Mouse (Mus musculus): Measurements from ENCODE around the gene Afg1l. TPM values are rescaled to one million over a fixed set of nuclear protein-coding genes. Genes with fewer than 3 reads are reported as not detected.

Afg1l gene
- total and polyA plus RNA-seq, 3 experiments: 3.7 to 9.2 (median 8.4) TPM

- peak; percentile 94 for ATAC-seq (ENCODE audit: extremely low read depth, insufficient number of reproducible peaks, low FRiP score, poor library complexity, severe bottlenecking)
- Histone ChIP-seq H3K36me3 (replicated peaks) (peaks cover 16% of the 10 kb centered on the region), H3K9me3 (replicated peaks) (no peaks in the 10 kb centered on the region), H3K27me3 (ENCODE audit: insufficient read depth, low read length) (no peaks in the 10 kb centered on the region), H3K4me1 (ENCODE audit: insufficient read depth, low read depth, low read length) (peaks cover 49% of the 10 kb centered on the region), H3K4me3 (ENCODE audit: low read depth, low read length) (peak within 1 kb of the TSS; percentile 92)
- TF ChIP-seq GATA1 (IDR thresholded peaks at IDR 0.05; ENCODE audit: borderline replicate concordance, low read length) (no peak), TAL1 (conservative IDR thresholded peaks at IDR 0.05; ENCODE audit: low read depth, low read length) (no peak), GATA2 (IDR thresholded peaks at IDR 0.05; ENCODE audit: borderline replicate concordance, low read depth, low read length) (no peak), POLR2AphosphoS5 (IDR thresholded peaks at IDR 0.05; ENCODE audit: insufficient replicate concordance, low read depth, low read length) (no peak), CTCF (IDR thresholded peaks at IDR 0.05; ENCODE audit: low read depth, low read length) (no peak)
- DNase-seq (ENCODE audit: low spot score): peak; percentile 89
Observed at GRCm38 (mm10) chr10:42501775-42502348, 23.5 kb upstream of the Afg1l start, which contains the start of gene Snx3. TSS of gene Snx3 (plus strand) at chr10:42502030.

DNA sequence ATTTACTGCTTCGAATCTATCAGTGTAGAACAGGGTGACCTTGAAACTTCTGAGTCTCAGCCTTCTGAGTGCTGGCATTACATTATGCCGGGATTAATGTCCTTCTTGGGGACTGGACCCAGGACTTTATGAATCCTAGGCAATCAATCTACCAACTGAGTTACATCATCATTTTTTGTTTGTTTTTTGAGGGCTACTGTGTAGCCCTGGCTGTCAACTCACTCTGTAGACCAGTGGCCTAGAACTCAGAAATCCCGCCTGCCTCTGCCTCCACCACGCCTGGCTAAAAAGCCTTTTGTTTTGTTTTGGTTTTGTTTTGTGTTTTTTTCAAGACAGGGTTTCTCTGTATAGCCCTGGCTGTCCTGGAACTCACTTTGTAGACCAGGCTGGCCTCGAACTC is 22.8 kb upstream of the Afg1l start:
- DNase-seq (ENCODE audit: low spot score) (no peak), ATAC-seq (ENCODE audit: extremely low read depth, insufficient number of reproducible peaks, low FRiP score, poor library complexity, severe bottlenecking) (no peak)
- Histone ChIP-seq H3K27me3 (ENCODE audit: insufficient read depth, low read length) (no peaks in the 10 kb centered on the region), H3K9me3 (replicated peaks) (no peaks in the 10 kb centered on the region), H3K36me3 (replicated peaks) (peaks cover 11% of the 10 kb centered on the region), H3K4me3 (ENCODE audit: low read depth, low read length) (peak overlapping the region; percentile 92; the same call in 1 of the 2 replicates), H3K4me1 (ENCODE audit: insufficient read depth, low read depth, low read length) (peaks cover 45% of the 10 kb centered on the region)
- TF ChIP-seq GATA2 (IDR thresholded peaks at IDR 0.05; ENCODE audit: borderline replicate concordance, low read depth, low read length) (no peak), POLR2AphosphoS5 (IDR thresholded peaks at IDR 0.05; ENCODE audit: insufficient replicate concordance, low read depth, low read length) (no peak), GATA1 (IDR thresholded peaks at IDR 0.05; ENCODE audit: borderline replicate concordance, low read length) (no peak), TAL1 (conservative IDR thresholded peaks at IDR 0.05; ENCODE audit: low read depth, low read length) (no peak), CTCF (IDR thresholded peaks at IDR 0.05; ENCODE audit: low read depth, low read length) (no peak)

GRCm38 (mm10) chr10:42500611-42501010 is 22.2 kb upstream of the Afg1l start:
- no peak for DNase-seq (ENCODE audit: low spot score)
- no peak for ATAC-seq (ENCODE audit: extremely low read depth, insufficient number of reproducible peaks, low FRiP score, poor library complexity, severe bottlenecking)
- TF ChIP-seq GATA2 (IDR thresholded peaks at IDR 0.05; ENCODE audit: borderline replicate concordance, low read depth, low read length): no peak
- no peak for TF ChIP-seq TAL1 (conservative IDR thresholded peaks at IDR 0.05; ENCODE audit: low read depth, low read length)
- no peak for TF ChIP-seq CTCF (IDR thresholded peaks at IDR 0.05; ENCODE audit: low read depth, low read length)
- no peak for TF ChIP-seq POLR2AphosphoS5 (IDR thresholded peaks at IDR 0.05; ENCODE audit: insufficient replicate concordance, low read depth, low read length)
- no peak for TF ChIP-seq GATA1 (IDR thresholded peaks at IDR 0.05; ENCODE audit: borderline replicate concordance, low read length)
- Histone ChIP-seq H3K27me3 (ENCODE audit: insufficient read depth, low read length) (no peaks in the 10 kb centered on the region), H3K9me3 (replicated peaks) (no peaks in the 10 kb centered on the region), H3K4me3 (ENCODE audit: low read depth, low read length) (no peak overlapping the region), H3K36me3 (replicated peaks) (peaks cover 8% of the 10 kb centered on the region), H3K4me1 (ENCODE audit: insufficient read depth, low read depth, low read length) (peaks cover 45% of the 10 kb centered on the region)

DNA sequence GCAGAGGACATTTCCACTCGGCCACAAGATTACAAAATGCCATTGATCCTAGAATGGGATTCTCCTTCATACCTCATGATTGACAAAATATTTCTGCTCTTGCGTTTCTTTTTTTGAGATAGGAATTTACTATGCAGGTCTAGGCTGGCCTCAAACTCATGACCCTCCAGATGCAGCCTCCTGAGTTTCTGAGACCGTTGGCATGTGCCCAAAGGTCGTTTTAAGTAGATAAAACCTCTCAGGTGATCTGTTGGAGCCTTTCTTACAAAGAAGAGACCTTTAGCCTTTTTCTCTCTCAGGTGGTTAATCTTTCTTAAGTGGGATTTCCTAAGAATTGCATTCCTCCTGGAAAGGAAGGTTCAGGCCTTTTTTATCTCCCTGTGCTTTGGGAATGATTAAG is 14.6 kb upstream of the Afg1l start:
- no peak overlapping the region for H3K4me3 ChIP-seq (ENCODE audit: low read depth, low read length)
- H3K36me3 ChIP-seq (replicated peaks): no peaks in the 10 kb centered on the region
- ATAC-seq (ENCODE audit: extremely low read depth, insufficient number of reproducible peaks, low FRiP score, poor library complexity, severe bottlenecking): no peak
- peaks cover 28% of the 10 kb centered on the region for H3K4me1 ChIP-seq (ENCODE audit: insufficient read depth, low read depth, low read length)
- no peak for TF ChIP-seq TAL1 (conservative IDR thresholded peaks at IDR 0.05; ENCODE audit: low read depth, low read length)
- no peak for TF ChIP-seq CTCF (IDR thresholded peaks at IDR 0.05; ENCODE audit: low read depth, low read length)
- no peak for TF ChIP-seq POLR2AphosphoS5 (IDR thresholded peaks at IDR 0.05; ENCODE audit: insufficient replicate concordance, low read depth, low read length)
- TF ChIP-seq GATA2 (IDR thresholded peaks at IDR 0.05; ENCODE audit: borderline replicate concordance, low read depth, low read length): no peak
- TF ChIP-seq GATA1 (IDR thresholded peaks at IDR 0.05; ENCODE audit: borderline replicate concordance, low read length): no peak
- peaks cover 3% of the 10 kb centered on the region; the same call in 1 of the 2 replicates for H3K27me3 ChIP-seq (ENCODE audit: insufficient read depth, low read length)
- no peaks in the 10 kb centered on the region for H3K9me3 ChIP-seq (replicated peaks)
- no peak for DNase-seq (ENCODE audit: low spot score)

- Histone ChIP-seq H3K9me3 (replicated peaks) (no peaks in the 10 kb centered on the region), H3K4me3 (ENCODE audit: low read depth, low read length) (no peak overlapping the region), H3K36me3 (replicated peaks) (no peaks in the 10 kb centered on the region), H3K27me3 (ENCODE audit: insufficient read depth, low read length) (peaks cover 3% of the 10 kb centered on the region; the same call in 1 of the 2 replicates), H3K4me1 (ENCODE audit: insufficient read depth, low read depth, low read length) (peaks cover 27% of the 10 kb centered on the region)
- no peak for TF ChIP-seq POLR2AphosphoS5 (IDR thresholded peaks at IDR 0.05; ENCODE audit: insufficient replicate concordance, low read depth, low read length)
- no peak for TF ChIP-seq TAL1 (conservative IDR thresholded peaks at IDR 0.05; ENCODE audit: low read depth, low read length)
- TF ChIP-seq GATA2 (IDR thresholded peaks at IDR 0.05; ENCODE audit: borderline replicate concordance, low read depth, low read length): no peak
- no peak for TF ChIP-seq GATA1 (IDR thresholded peaks at IDR 0.05; ENCODE audit: borderline replicate concordance, low read length)
- no peak for TF ChIP-seq CTCF (IDR thresholded peaks at IDR 0.05; ENCODE audit: low read depth, low read length)
- DNase-seq (ENCODE audit: low spot score) (no peak), ATAC-seq (ENCODE audit: extremely low read depth, insufficient number of reproducible peaks, low FRiP score, poor library complexity, severe bottlenecking) (no peak)
Observed at GRCm38 (mm10) chr10:42492027-42492771, 13.8 kb upstream of the Afg1l start.

DNA sequence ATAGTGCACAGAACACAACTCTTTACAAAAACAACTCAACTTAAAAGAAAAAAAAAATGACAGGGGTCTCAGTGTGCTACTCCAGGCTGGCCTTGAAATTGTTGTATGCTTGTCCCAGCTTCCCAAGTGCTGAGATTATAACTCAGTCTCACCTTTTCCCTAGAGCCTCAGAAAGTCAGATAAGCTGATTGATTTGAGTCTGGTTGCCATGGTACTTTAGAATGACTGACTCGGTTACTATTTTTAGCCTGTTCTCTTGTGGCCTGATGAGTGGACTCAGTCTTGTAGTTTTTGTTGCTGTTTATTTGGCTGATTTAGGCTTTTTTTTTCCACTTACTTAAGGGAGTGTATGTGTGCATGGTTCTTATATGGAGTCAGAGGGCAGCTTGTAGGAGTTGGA is 12.8 kb upstream of the Afg1l start:
- Histone ChIP-seq H3K27me3 (ENCODE audit: insufficient read depth, low read length) (peaks cover 3% of the 10 kb centered on the region; the same call in 1 of the 2 replicates), H3K9me3 (replicated peaks) (no peaks in the 10 kb centered on the region), H3K36me3 (replicated peaks) (no peaks in the 10 kb centered on the region), H3K4me1 (ENCODE audit: insufficient read depth, low read depth, low read length) (peaks cover 27% of the 10 kb centered on the region), H3K4me3 (ENCODE audit: low read depth, low read length) (no peak overlapping the region)
- TF ChIP-seq TAL1 (conservative IDR thresholded peaks at IDR 0.05; ENCODE audit: low read depth, low read length) (no peak), CTCF (IDR thresholded peaks at IDR 0.05; ENCODE audit: low read depth, low read length) (no peak), GATA1 (IDR thresholded peaks at IDR 0.05; ENCODE audit: borderline replicate concordance, low read length) (no peak), POLR2AphosphoS5 (IDR thresholded peaks at IDR 0.05; ENCODE audit: insufficient replicate concordance, low read depth, low read length) (no peak), GATA2 (IDR thresholded peaks at IDR 0.05; ENCODE audit: borderline replicate concordance, low read depth, low read length) (no peak)
- DNase-seq (ENCODE audit: low spot score) (no peak), ATAC-seq (ENCODE audit: extremely low read depth, insufficient number of reproducible peaks, low FRiP score, poor library complexity, severe bottlenecking) (no peak)

Data from G1E (cell line).